Mouse (Mus musculus) MEL (cell line): ENCODE results near the gene Frem1. TPM values are rescaled to one million over a fixed set of nuclear protein-coding genes. Genes with fewer than 3 reads are reported as not detected.

Experiments used
- DNase-seq: peaks from one replicate; pipeline ENCODE4 v3.0.0; 2011; ENCODE audit warnings: low read depth, low spot score
- H3K27ac ChIP-seq: 2 replicates; pipeline ENCODE4 v1.5.1; 2012; ENCODE audit warnings: low read depth, mild to moderate bottlenecking, control low read depth, low read length, moderate library complexity; ENCODE audit not compliant: control insufficient read depth
- H3K27me3 ChIP-seq, 2 experiments: fragments of 150-350 bp in 1 of 2; sonication (generic) in 1 of 2; 2 replicates each; pipeline ENCODE4 v1.6.1; 2012; ENCODE audit warnings: low read length in 2 of 2, mild to moderate bottlenecking in 2 of 2, improper control_type of control experiment in 1 of 2, moderate library complexity in 1 of 2; ENCODE audit not compliant: insufficient read depth in 2 of 2, control insufficient read depth in 1 of 2
- H3K36me3 ChIP-seq, 2 experiments: 2 replicates each; pipeline ENCODE4 v1.6.1; 2012 to 2014; ENCODE audit warnings: low read length in 2 of 2, improper control_type of control experiment in 1 of 2, inconsistent platforms in 1 of 2, mild to moderate bottlenecking in 1 of 2; ENCODE audit not compliant: insufficient read depth in 2 of 2, control insufficient read depth in 1 of 2
- H3K4me1 ChIP-seq, 2 experiments: fragments of 150-350 bp in 1 of 2; sonication (generic) in 1 of 2; 2 replicates each; pipeline ENCODE4 v1.6.1; 2012; ENCODE audit warnings: low read length in 2 of 2, improper control_type of control experiment in 1 of 2, mild to moderate bottlenecking in 1 of 2; ENCODE audit not compliant: insufficient read depth in 2 of 2, control insufficient read depth in 1 of 2
- H3K4me3 ChIP-seq, 2 experiments: fragments of 150-350 bp in 1 of 2; sonication (generic) in 1 of 2; 2 replicates each; pipeline ENCODE4 v1.5.1; 2012; ENCODE audit warnings: low read depth in 2 of 2, low read length in 2 of 2, mild to moderate bottlenecking in 2 of 2, moderate library complexity in 2 of 2, control low read depth in 1 of 2, improper control_type of control experiment in 1 of 2; ENCODE audit not compliant: control insufficient read depth in 1 of 2, insufficient read depth in 1 of 2
- H3K79me2 ChIP-seq: 2 replicates; pipeline ENCODE4 v1.6.1; 2012; ENCODE audit warnings: mild to moderate bottlenecking, low read length, moderate library complexity; ENCODE audit not compliant: control insufficient read depth, poor library complexity, insufficient read depth
- H3K9ac ChIP-seq: 2 replicates; pipeline ENCODE4 v1.6.1; 2012; ENCODE audit warnings: low read depth, mild to moderate bottlenecking, control low read depth, low read length, moderate library complexity; ENCODE audit not compliant: control insufficient read depth, poor library complexity, severe bottlenecking
- H3K9me3 ChIP-seq: fragments of 150-350 bp; sonication (generic); replicated peaks from 2 replicates; pipeline ENCODE4 v1.6.1; 2012; ENCODE audit warnings: mild to moderate bottlenecking, low read length, improper control_type of control experiment, moderate library complexity; ENCODE audit not compliant: insufficient read depth
- BHLHE40 ChIP-seq: IDR thresholded peaks from 2 replicates; pipeline ENCODE4 v1.6.1; 2012; ENCODE audit warnings: low read depth, mild to moderate bottlenecking, inconsistent platforms, low read length, improper control_type of control experiment, borderline replicate concordance
- CHD2 ChIP-seq: IDR thresholded peaks from 2 replicates; pipeline ENCODE4 v1.6.1; 2011; ENCODE audit warnings: low read length, improper control_type of control experiment
- EP300 ChIP-seq, 2 experiments: IDR thresholded peaks; 2 replicates each; pipeline ENCODE4 v1.6.1; 2011; ENCODE audit warnings: improper control_type of control experiment in 2 of 2, low read length in 2 of 2, low read depth in 1 of 2, mild to moderate bottlenecking in 1 of 2
- JUND ChIP-seq: IDR thresholded peaks from 2 replicates; pipeline ENCODE4 v1.6.1; 2011; ENCODE audit warnings: low read depth, mild to moderate bottlenecking, improper control_type of control experiment, low read length
- MAX ChIP-seq: IDR thresholded peaks from 2 replicates; pipeline ENCODE4 v1.6.1; 2011; ENCODE audit warnings: low read length, improper control_type of control experiment
- MEF2A ChIP-seq: IDR thresholded peaks from 2 replicates; pipeline ENCODE4 v1.6.1; 2014; ENCODE audit warnings: low read depth, mild to moderate bottlenecking, inconsistent platforms, low read length, improper control_type of control experiment; ENCODE audit not compliant: poor library complexity, insufficient replicate concordance, severe bottlenecking; ENCODE audit errors: extremely low read depth
- MXI1 ChIP-seq: IDR thresholded peaks from 2 replicates; pipeline ENCODE4 v1.6.1; 2011; ENCODE audit warnings: mild to moderate bottlenecking, low read depth, low read length, improper control_type of control experiment
- MYB ChIP-seq: IDR thresholded peaks from 2 replicates; pipeline ENCODE4 v1.6.1; 2011; ENCODE audit warnings: mild to moderate bottlenecking, low read depth, low read length, improper control_type of control experiment
- POLR2A ChIP-seq, 2 experiments: IDR thresholded peaks; 2 replicates each; pipeline ENCODE4 v1.6.1; 2011 to 2012; ENCODE audit warnings: low read length in 2 of 2, mild to moderate bottlenecking in 2 of 2, control low read depth in 1 of 2, improper control_type of control experiment in 1 of 2, low read depth in 1 of 2, moderate library complexity in 1 of 2; ENCODE audit not compliant: control insufficient read depth in 1 of 2, insufficient read depth in 1 of 2, poor library complexity in 1 of 2
- POLR2AphosphoS5 ChIP-seq: IDR thresholded peaks from 2 replicates; pipeline ENCODE4 v1.6.1; 2012; ENCODE audit warnings: low read depth, borderline replicate concordance, mild to moderate bottlenecking, inconsistent platforms, low read length, moderate library complexity, mixed read lengths
- USF2 ChIP-seq, 2 experiments: IDR thresholded peaks; 2 replicates each; pipeline ENCODE4 v1.6.1; 2011 to 2012; ENCODE audit warnings: improper control_type of control experiment in 2 of 2, low read length in 2 of 2, borderline replicate concordance in 1 of 2, inconsistent platforms in 1 of 2, low read depth in 1 of 2, mild to moderate bottlenecking in 1 of 2; ENCODE audit not compliant: insufficient read depth in 1 of 2
- ZC3H11A ChIP-seq: IDR thresholded peaks from 2 replicates; pipeline ENCODE4 v1.6.1; 2012; ENCODE audit warnings: low read depth, mild to moderate bottlenecking, inconsistent platforms, low read length, improper control_type of control experiment
- ZMIZ1 ChIP-seq: IDR thresholded peaks from 2 replicates; pipeline ENCODE4 v1.6.1; 2012; ENCODE audit warnings: low read depth, mild to moderate bottlenecking, inconsistent platforms, low read length, improper control_type of control experiment, moderate library complexity
- polyA plus RNA-seq, 2 experiments: library from polyadenylated mRNA; stranded (reverse) in 1 of 2; unstranded in 1 of 2; fragments of >175 nt in 1 of 2; fragments of >200 nt in 1 of 2; gene quantifications; 2 replicates each; pipeline versions ENCODE4 v1.2.1 to v1.2.4; 2012; ENCODE audit warnings: low replicate concordance in 2 of 2, low read depth in 1 of 2; ENCODE audit not compliant: insufficient read length in 2 of 2, insufficient read depth in 1 of 2, missing spikeins in 1 of 2
- total RNA-seq: library from RNA; depleted of rRNA; stranded (reverse); fragments of 300-350 nt; gene quantifications from 2 replicates; pipeline ENCODE4 v1.2.3, GENCODE M21; 2012

Frem1 gene
- total and polyA plus RNA-seq, 3 experiments, result not detected

DNA sequence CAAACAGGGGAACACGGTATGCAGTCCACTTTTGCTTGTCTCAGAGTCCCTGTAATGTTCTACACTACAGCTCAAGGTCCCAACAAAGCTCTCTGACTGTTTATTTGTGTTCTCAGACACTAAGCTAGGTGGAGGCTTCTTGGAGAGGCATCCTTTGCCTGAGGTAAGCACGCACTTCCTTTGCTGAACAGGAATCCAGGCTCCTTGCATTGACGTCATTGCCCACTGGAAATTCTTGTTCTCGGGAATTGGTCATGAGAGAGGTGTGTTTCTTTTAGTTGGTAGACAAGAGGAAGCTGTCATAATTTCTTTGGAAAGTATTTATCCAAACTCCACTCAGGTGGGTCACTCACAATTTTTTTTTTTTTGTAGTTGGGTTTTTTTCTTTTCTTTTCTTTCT, 176.6 kb downstream of the Frem1 start:
- TF ChIP-seq EP300 (IDR thresholded peaks at IDR 0.05; ENCODE audit: low read depth in 1 of 2, low read length in 2 of 2) (no peak), JUND (no peak), POLR2A (IDR thresholded peaks at IDR 0.05; ENCODE audit: control insufficient read depth in 1 of 2, insufficient read depth in 1 of 2, low read depth in 1 of 2, low read length in 2 of 2, poor library complexity in 1 of 2) (no peak)
- DNase-seq, result no peak
- Histone ChIP-seq H3K9ac (no peak overlapping the region), H3K27me3 (no peaks in the 10 kb centered on the region; a peak in 1 of 4 replicates), H3K79me2 (no peaks in the 10 kb centered on the region), H3K4me1 (no peaks in the 10 kb centered on the region), H3K27ac (no peak overlapping the region), H3K4me3 (no peak overlapping the region), H3K9me3 (no peaks in the 10 kb centered on the region), H3K36me3 (no peaks in the 10 kb centered on the region)

DNA sequence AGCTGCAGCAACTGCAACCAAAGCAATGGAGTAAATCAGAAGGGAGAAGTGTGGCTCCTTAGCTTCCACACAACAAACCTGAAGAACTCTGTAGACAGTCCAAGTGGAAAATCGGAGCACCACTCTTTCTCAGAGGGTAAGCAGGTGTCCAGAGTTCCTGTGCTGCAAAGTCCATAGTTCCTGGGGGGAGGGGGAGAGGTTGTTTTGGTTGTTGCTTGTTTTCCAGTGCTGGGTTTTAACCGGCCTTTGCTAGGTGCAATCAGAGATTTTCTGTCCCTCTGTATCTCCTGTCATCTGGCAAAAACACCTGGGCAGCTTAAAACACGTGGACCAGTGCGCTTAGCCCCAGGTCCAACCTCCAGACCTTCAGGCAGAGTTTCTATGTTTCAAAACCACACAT, 177.3 kb downstream of the Frem1 start:
- Histone ChIP-seq H3K27me3 (no peaks in the 10 kb centered on the region; a peak in 1 of 4 replicates), H3K9ac (no peak overlapping the region), H3K79me2 (no peaks in the 10 kb centered on the region), H3K36me3 (no peaks in the 10 kb centered on the region), H3K4me3 (no peak overlapping the region), H3K9me3 (no peaks in the 10 kb centered on the region), H3K4me1 (no peaks in the 10 kb centered on the region), H3K27ac (no peak overlapping the region)
- no peak for DNase-seq
- TF ChIP-seq MAX, result no peak
- TF ChIP-seq CHD2, result no peak
- no peak for TF ChIP-seq BHLHE40
- no peak for TF ChIP-seq MXI1
- no peak for TF ChIP-seq MEF2A
- TF ChIP-seq USF2 (IDR thresholded peaks at IDR 0.05; ENCODE audit: borderline replicate concordance in 1 of 2, insufficient read depth in 1 of 2, low read depth in 1 of 2, low read length in 2 of 2), result no peak
- TF ChIP-seq MYB, result no peak
- TF ChIP-seq ZC3H11A, result no peak
- no peak for TF ChIP-seq ZMIZ1

DNA sequence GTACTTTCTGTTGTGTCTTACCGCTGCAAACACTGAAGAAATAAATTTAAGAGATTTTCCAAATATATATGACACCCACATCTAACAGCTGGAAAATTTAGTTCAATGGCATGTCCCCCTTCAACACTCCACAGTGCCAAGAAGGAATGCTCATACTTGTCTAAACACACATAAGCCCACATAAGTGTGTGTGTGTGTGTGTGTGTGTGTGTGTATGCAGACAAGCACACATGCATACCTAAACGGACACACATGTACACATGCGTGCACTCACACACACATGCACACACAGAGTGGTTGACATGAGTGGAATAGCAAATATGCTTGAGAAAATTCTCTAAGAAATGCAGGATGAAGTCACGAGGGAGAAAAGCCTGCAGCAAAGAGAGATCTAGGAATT, 179.6 kb downstream of the Frem1 start:
- H3K9ac ChIP-seq, result no peak overlapping the region
- H3K27ac ChIP-seq, result no peak overlapping the region
- H3K4me1 ChIP-seq, result no peaks in the 10 kb centered on the region
- H3K4me3 ChIP-seq, result no peak overlapping the region
- TF ChIP-seq POLR2AphosphoS5, result no peak
- no peaks in the 10 kb centered on the region for H3K36me3 ChIP-seq
- DNase-seq, result no peak
- no peaks in the 10 kb centered on the region; a peak in 1 of 4 replicates for H3K27me3 ChIP-seq
- no peaks in the 10 kb centered on the region for H3K79me2 ChIP-seq
- no peaks in the 10 kb centered on the region for H3K9me3 ChIP-seq
